Mouse (Mus musculus) MN1 (cell line): ENCODE results near the gene Pik3ip1.

Source experiments
- DNase-seq: peaks from one replicate; pipeline ENCODE4 v3.0.0-alpha.2; 2016; ENCODE audit warnings: low spot score

Gene Pik3ip1

DNA sequence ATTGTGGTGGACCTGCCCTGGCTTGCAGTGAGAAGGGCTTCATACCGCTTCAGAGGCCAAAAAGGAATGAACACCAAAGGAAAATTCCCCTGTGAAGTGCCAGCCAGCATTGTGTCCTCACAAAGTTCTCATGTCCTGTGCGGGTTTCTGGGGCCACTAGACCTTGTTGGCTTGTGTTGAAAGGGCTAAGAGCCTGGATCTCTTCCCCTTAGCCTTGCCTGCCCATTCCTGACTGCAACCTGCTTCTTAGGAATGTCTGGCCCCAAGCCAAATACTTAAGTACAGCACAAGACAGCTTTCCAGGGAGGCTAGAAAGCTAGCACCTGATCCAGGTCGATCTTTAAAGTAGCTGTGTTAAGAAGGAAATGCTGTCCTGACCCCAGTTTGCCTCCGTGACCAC is 27.4 kb upstream of the Pik3ip1 start:
- DNase-seq = peak; percentile 29

DNA sequence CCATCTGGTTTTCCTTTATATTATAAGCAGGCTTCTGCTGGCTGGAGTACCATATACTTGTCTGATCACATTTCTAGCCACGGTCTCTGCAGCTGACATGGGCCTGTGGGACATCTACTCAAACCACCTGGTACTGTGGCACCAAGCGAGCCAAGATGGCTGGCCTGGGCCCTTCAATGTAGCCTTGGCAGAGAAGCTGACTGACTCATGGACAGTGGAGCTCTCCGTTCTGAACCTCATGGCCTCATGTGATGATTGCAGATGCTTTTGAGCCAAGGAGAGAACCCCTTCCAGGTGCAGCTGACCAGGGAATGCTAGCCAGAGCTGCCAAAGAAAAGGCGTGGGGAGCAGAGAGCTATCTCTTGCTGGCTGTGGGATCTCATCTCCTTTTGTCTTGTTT is 24.4 kb upstream of the Pik3ip1 start:
- no peak for DNase-seq

DNA sequence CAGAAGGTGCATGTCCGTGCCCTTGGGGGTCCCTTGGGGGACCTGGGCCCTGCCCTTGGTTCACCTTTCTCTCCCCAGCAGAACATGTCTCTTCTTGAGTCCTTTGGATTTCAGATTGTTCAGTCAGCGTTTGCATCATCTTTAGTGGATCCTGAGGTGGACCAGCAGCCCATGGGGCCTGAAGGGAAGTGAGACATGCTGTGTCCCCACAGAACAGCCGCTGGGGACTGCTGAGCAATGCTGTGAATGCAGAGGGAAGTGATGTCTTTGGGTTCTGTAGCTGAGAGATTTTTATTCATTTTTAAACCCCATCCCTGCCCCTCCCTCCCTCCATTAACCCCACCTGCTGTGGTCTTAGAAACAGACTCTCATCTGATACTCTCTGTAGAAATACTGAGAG is 22.3 kb upstream of the Pik3ip1 start:
- no peak for DNase-seq

DNA sequence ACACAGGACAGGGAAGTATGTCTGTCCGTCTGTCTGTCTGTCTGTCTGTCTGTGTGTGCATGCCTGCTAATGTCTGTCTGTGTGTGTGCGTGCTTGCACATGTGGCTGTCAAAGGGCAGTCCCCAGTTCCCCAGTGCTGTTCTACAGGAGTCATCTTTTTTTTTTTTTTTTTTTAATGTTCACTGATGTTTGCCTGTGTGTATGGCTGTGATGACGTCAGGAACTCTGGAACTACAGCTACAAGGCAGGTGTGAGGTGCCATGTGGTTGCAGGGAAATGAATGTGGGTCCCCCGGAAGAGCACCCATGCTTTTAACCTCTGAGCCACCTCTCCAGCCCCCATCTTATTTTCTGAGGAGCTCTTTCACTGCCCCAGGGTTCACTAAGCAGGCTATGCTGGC is 20.3 kb upstream of the Pik3ip1 start:
- no peak for DNase-seq

DNA sequence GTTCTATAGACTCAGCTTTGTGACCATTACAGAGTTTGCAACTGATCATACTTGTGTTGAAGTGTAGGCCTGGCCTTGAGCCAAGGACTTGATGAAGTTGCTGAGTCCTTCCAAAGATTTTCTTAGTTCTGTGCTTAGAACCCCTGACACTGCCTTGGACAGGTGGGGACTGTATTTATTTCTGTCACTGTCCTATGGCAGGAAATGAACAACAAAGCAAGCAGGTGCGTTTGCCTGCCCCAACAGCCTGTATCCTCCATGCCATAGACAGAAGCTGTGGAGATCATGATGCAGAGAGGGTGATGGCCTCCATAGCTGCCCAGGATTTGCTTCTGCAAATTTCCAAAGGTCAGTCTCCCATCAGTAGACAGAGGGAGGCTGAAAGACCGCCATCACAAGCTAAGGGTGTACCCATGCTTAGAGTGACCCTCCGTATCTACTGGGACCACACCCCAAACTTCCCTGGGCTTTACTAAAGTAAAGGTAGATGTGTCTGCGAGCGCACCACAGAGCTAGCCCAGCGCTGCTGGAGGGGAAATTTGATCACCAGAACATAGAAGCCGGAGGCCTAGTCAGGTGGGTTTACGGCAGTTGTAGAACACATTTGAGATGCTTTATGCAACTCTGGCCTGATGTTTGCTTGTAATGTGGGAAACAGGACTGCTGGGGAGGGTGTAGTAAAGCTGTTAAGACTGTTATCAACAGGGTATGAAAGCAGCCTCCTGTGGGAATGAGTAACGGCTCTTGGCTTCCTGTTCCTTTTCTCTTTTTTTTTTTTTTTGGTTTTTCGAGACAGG is 19.2 kb upstream of the Pik3ip1 start:
- DNase-seq = no peak

DNA sequence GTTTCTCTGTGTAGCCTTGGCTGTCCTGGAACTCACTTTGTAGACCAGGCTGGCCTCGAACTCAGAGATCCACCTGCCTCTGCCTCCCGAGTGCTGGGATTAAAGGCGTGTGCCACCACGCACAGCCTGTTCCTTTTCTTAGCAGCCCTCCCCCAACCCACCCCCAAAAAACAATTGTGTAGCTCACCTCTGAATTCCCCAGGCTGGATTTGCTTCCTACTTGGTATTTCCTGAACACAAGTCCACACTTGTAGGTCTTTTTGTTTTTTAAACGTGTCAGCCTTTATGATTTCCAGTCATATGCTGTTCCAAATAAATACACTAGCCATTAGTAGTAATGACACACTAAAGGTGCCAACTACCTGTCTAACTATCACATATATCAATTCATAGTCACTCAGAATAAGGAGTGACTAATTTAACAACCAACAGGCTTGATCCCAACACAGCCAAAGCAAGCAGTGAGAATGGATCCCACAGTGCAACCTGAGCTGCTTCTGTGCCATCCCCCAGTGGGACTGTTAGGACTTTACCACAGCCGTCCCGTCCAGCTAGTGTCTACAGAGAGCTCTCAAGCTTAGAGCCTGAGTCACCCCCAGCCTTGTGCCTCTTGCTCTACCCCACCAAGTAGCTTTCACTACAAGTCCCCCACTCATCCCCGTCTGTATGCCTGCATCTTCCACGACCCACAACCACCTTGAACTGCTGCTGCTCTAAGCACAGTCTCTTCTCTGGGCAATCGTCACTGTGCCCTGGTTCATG is 18.4 kb upstream of the Pik3ip1 start:
- no peak for DNase-seq

DNA sequence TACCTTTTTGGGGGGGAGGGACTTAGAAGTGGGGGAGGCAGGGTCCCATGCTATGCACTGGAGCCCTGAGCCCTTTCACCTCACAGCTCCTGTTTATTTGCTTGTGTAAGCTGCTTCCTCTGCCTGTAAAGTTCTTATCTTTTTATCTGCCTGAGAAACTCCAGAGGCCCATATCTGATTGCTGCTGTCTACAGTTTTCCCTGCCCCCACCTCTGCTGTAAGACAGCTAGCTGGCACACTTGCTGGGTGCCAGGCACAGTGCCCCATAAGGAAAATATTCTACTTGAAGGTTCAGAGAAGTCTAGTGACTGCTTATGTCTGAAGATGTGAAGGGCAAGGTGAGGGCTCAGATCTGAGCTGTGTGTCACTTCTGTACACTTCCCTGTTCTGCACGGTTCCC is 16.9 kb upstream of the Pik3ip1 start:
- DNase-seq = peak; percentile 47

DNA sequence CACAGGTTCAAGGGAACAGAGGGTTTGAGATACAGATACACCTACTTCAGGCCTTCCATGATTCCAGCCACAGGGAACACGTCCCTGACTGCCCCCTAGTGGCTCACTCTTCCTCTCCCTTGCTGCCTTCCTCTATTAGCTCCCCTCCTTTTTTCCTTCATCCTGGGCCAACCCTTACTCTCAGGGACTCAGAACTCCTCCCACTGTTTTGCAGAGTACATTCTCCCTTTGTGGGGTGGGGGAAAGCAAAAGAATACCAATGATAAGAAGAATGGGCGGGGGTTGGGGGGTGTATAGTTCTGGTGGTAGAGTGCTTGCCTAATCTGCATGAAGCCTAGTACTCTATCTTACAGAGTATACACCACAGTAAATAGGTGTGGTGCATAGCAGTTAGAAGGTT is 16.1 kb upstream of the Pik3ip1 start:
- peak; percentile 66 for DNase-seq

DNA sequence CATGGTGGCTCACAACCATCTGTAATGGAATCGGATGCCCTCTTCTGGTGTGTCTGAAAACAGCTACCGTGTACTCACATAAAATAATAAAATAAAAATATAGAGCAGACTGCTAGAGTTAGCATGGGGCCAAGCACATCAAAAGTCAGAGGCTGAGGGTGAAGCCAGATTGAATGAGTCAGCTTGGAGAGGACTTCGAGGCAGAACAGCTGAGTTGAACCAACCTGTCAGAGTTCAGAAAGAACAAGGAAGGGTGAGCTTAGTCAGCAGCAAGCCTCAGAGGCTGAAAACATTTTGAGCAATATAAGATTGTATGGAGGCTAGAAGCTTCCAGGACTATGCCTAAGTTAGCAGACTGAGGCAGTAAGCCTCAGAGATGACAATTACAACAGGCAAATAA is 11.9 kb upstream of the Pik3ip1 start:
- DNase-seq = no peak

DNA sequence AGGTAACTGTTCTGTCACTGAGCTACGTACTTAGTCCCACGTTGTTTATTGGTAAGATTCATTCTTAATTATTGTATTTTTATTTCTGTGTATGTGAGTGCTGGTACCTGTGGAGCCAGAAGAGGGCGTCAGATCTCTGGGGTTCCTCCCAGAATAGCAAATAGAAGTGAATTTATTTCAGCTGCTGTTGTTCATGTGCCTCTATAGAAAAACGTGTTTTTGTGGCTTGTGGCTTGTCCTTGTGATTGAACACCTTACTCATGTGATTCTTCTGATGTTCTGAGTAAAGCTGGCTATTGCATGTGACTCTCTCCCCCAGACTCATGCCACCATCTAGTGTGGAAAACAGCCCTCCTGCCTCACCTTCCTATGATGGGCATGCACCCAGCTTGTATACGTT is 1.9 kb upstream of the Pik3ip1 start:
- DNase-seq = no peak

DNA sequence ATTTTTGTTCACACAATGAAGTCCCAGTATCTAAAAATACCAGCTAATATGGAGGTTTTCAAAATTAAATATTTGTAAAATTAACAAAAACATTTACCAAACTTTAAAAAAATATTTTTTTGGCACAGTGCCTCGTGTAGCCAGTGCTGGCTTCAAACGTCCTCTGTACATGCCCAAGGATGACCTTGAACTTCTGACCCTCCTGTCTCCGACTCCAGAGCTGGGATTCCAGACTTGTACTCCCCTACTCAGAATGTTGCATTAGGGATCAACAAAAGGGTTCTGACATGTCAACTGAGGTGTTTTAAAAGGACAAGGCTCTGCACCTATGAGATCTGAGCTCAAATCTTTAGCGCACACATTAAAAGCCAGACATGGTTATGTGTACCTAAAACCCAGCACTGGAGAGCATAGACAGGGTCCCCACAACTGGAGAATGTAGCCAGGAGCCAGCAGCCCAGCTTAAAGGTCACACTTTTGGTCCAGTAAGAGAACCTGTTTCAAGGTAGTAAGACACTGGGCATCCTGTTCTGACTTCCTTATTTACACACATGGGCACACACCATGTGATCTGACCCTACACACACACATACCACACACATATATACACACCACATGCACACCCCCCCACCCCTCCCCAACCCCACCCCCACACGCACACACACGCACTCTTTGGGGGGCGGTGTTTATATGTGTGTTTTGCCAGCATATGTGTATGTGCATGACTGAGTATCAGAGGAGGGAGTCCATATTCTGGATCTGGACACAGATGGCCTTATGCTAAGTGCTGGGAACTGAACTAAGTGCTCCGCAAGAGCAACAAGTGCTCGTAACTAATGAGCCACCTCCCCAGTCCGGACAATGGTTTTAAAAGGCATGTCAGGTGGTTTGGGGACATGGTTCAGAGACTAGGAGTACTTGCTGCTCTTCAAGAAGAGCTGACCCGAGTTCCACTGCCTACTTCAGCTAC is 1.1 kb upstream of the Pik3ip1 start:
- DNase-seq = no peak

DNA sequence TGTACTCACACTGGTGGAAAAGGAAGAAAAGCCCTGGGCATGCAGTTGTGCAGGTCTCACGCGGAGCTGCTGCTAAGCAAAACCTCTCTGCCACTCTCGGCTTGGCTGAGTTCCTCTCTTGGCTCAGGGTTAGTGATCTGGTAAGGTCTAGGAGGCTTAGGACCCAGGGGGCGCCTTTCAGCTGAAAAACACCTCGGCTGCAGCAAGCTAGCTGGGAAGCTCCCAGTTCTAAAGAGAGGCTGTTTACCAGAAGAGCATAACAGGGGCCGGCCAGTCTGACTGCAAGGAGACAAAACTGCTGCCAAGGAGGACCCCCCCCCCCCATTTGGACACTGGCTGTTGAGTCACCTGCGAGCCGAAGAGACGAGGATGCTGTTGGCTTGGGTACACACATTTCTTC is 365 bp downstream of the Pik3ip1 start:
- peak; percentile 93 for DNase-seq

DNA sequence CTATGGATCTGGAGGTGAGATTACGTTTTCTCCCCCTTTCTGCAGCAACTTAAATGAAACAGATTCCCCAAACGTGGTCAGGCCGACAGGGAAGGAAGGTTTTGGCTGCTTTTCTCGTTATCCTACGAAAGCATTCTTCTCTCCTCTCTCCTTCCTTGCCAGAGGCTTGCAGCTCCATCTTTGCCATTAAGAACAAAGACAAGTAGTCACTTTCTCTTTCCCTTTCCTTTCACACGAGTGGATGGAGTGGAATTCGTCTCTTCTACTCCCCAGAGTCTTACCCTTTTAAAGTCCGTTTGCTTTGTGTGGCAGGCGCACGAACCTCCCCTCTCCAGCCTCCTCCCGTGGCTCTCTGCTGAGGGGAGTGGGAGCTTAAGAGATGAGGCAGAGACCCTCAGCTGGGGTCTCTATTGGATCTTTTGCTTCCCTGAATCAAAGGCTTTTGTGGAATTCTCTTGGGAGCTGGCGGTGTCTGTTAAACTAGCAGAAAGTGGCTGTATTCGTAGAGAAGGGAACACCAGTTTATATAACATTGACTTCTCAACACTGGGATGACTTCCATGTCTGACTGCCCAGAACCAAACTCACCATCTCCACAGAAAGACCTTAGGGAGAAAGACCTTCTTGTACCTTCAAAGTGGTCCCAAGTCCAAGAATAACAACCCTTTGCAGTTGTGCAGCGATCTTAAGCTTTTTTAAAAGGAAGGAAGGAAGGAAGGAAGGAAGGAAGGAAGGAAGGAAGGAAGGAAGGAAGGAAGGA is 970 bp downstream of the Pik3ip1 start:
- no peak for DNase-seq

DNA sequence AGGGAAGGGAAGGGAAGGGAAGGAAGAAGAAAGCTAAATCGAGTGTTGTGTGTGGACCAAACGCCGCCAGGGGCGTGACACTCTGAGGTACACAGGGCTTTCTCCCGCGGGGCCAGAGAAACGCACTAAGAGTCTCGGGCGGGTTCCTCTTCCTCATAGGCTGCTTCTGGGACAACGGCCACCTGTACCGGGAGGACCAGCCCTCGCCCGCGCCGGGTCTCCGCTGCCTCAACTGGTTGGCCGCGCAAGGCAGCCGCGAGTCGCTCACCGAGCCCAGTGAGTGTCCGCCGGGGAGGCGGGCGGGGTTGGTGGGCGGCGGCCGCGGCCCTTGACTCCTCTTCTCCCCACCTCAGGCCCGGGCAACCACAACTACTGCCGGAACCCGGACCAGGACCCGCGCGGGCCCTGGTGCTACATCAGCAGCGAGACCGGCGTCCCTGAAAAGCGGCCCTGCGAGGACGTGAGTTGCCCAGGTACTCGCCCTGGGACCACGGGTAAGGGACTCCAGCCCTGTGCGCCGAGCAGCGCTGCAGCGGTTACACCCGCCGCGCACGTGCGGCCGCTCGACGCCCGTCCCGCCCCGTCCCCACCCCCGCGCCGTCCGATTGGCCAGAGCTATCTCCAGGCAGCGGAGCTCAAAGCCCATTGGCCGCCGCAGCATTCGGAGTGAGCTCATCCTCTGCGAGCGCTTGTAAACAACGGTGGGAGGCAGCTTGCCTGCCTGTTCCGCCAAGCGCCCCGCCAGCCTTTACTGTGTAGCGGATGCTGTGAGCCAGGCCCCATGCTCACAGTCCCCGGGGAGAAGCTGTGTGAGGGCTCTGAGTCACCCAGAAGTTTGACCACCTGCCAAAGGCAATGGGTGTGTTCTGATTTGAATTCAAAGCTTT is 1.8 kb downstream of the Pik3ip1 start:
- DNase-seq = peak; percentile 100

DNA sequence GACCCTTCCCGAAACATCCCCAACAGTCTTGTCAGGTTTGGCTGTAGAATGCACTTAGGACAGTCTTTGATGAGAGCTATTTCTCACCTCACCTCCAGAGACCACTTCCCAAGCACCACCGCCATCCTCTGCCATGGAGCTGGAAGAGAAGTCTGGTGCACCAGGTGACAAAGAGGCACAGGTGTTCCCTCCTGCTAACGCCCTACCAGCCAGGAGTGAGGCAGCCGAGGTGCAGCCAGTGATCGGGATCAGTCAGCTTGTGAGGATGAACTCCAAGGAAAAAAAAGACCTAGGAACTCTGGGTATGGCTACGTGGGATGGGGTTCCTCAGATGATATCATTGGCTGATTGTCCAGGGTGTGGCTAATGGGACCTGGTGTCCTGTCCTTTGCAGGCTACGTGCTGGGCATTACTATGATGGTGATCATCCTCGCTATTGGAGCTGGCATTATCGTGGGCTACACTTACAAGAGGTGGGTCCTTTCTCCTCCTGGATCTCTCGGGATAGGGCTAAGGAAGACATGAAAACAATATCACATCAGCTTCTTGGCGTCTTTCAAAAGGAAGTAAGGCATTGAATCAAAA is 3.0 kb downstream of the Pik3ip1 start:
- DNase-seq = no peak

DNA sequence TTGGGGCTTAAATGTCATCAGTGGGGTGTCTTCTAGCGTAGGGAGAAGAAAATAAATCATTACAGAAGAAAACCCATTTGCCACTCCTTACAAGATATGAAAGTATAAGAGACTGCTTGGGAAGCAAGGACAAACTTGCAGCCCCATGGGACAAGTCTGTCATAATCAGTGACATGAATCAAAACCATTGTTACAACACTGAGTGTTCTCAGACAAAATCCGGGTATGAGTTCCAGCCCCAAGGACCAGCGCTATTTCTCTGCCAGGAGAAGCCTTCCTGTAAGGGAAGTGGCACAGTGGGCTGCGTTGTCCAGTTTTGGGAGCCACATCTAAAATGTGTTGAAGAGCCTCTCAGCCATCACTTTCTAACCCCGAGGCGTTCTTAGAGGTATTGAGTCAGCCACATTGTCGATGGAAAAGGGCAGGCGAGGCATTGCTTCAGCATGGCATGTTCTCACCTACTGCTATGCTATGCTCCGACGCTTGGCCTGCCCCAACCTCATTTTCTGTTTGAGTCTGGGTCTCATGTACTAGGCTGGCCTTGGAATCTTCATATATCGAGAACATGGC is 4.0 kb downstream of the Pik3ip1 start:
- DNase-seq = no peak

DNA sequence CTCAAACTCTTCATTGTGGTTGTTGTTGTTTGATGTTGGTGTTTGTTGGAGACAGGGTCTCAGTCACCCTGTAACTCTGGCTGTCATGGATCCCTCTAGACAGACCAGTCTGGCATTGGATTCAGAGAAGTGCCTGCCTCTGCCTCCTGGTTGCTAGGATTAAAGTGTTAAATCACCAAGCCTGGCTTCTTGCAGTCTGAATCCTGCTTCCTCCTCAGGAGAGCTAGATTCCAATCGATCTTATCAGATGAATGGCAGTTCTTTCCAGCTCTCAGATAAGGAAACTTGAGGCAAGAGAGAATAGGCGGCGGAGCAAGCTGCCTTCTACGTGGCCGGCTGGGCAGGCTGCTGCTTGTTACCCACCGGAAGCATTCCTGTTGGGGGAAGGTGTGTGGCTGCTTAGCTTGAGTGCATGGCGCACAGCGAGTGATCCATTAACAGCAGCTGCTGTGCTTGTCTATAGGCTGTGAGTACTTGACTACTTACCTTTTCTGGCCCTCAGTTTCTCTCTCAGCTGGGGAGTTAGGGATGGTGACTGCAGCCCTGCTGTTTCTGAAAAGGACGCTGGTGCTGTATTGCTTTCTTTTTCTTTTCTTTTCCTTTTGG is 4.6 kb downstream of the Pik3ip1 start:
- peak; percentile 55 for DNase-seq

DNA sequence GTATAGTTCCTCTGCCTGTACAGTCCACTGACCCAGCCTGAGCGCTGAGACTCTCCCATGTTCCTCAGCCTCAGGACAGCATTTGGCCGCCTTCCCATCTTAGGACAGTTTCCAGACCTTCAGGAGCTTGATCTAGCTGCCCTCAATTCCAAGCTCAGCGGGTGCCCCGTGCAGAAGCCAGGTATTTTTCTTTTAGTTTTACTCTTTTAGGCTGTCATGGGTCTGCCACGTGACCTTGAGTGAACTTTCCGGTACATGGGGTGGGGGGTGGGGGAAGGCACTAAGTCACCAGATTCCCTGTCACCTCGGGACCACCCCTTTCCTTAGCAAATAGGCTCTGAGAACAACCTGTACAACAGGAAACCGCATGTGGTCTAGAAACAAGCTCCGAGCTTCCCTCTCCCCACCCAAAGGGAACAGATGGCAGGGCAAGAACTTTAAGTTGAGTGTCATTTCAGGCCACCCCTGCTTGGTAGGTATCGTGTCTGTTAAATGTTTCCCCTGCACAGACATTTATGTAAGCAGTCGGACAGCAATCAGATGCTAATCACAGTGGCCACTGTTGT is 5.5 kb downstream of the Pik3ip1 start:
- peak; percentile 90 for DNase-seq

DNA sequence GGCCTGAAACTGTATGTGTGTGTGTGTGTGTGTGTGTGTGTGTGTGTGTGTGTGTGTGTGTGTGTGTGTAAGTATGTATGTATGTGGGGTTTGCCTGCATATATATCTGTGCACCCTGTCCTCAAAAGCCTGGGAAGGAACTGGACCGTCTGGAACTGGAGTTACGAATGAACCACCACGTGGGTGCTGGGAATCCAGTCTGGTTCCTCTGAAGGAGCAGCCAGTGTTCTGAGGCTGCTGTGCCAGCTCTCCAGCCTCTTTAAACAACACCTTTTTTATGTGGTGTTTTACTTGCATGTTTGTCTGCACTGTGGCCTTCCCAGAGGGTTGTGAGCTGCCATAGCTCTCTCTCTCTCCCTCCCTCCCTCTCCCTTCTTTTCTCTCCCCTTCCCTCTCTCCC is 6.4 kb downstream of the Pik3ip1 start:
- no peak for DNase-seq
